In genomic region chr14:40906770-40907169, GRCm38 (mm10) we compare ENCODE assay signal across 21 mouse cellular contexts. TPM values are rescaled to one million over a fixed set of nuclear protein-coding genes. Genes with fewer than 3 reads are reported as not detected.
A peak's percentile ranks its signal among the peaks of the same experiment; 100 is the strongest.
DNase-seq lines count a peak whose midpoint lies in the region; ATAC-seq lines count a peak whose summit lies in the region.
"Had no signal": no experiment of that assay in that cellular context is flagged by ENCODE, and none has a peak within 500 bp of the region (broad histone marks: within the 10 kb centered on the region; RNA-seq: fewer than 3 reads in every experiment).

No protein-coding gene starts in this region.

- DNase-seq in adrenal gland, postnatal 14 days, result peak; percentile 49
- DNase-seq in adrenal gland, adult (ENCODE audit: inconsistent age in 2 of 2, low spot score in 1 of 2), result no peak
- no peak for DNase-seq in heart, postnatal 25 days (ENCODE audit: low spot score)
- no peak for DNase-seq in embryo, embryonic 10 days (ENCODE audit: low spot score)
- DNase-seq in gastrocnemius, adult 8-10 months (ENCODE audit: low spot score in 2 of 2), result no peak
- DNase-seq: adrenal gland, adult 2 months; cerebellum, adult 11 months; cerebellum, postnatal 14 days; right cerebral cortex, postnatal 25 days had no signal

- H3K9ac ChIP-seq in heart, embryonic 15.5 days, result no peak overlapping the region
- H3K9ac ChIP-seq in heart, embryonic 16.5 days (ENCODE audit: low read length), result 0 out of 2 replicates have a peak overlapping the region, but pooled peaks have one; percentile 26
- H3K9ac ChIP-seq: embryonic facial prominence, embryonic 15.5 days; hindbrain, embryonic 14.5 days; liver, embryonic 15.5 days; stomach, embryonic 15.5 days had no signal

- H3K4me3 ChIP-seq in heart, embryonic 15.5 days, result no peak overlapping the region
- no peak overlapping the region for H3K4me3 ChIP-seq in heart, embryonic 16.5 days (ENCODE audit: low read length)
- H3K4me3 ChIP-seq: embryonic facial prominence, embryonic 15.5 days; liver, embryonic 15.5 days; stomach, embryonic 15.5 days had no signal

- no peaks in the 10 kb centered on the region for H3K9me3 ChIP-seq in heart, embryonic 15.5 days (replicated peaks)
- no peaks in the 10 kb centered on the region for H3K9me3 ChIP-seq in heart, embryonic 16.5 days (replicated peaks; ENCODE audit: control insufficient read depth, low read length)
- H3K9me3 ChIP-seq: embryonic facial prominence, embryonic 15.5 days; liver, embryonic 15.5 days; stomach, embryonic 15.5 days had no signal

- H3K27me3 ChIP-seq in heart, embryonic 15.5 days, result no peaks in the 10 kb centered on the region
- H3K27me3 ChIP-seq in heart, embryonic 16.5 days (ENCODE audit: control insufficient read depth, insufficient read depth, low read length), result no peaks in the 10 kb centered on the region
- H3K27me3 ChIP-seq: embryonic facial prominence, embryonic 15.5 days; liver, embryonic 15.5 days; stomach, embryonic 15.5 days had no signal

- no peak overlapping the region for H3K4me2 ChIP-seq in heart, embryonic 15.5 days
- H3K4me2 ChIP-seq in heart, embryonic 16.5 days (ENCODE audit: low read depth, low read length), result peak overlapping the region; percentile 32
- H3K4me2 ChIP-seq: embryonic facial prominence, embryonic 15.5 days; hindbrain, embryonic 14.5 days; liver, embryonic 15.5 days; stomach, embryonic 15.5 days had no signal

- peak overlapping the region; percentile 61 for H3K27ac ChIP-seq in heart, embryonic 15.5 days
- H3K27ac ChIP-seq in heart, embryonic 16.5 days (ENCODE audit: low read length), result peak overlapping the region; percentile 64
- H3K27ac ChIP-seq: embryonic facial prominence, embryonic 15.5 days; hindbrain, embryonic 14.5 days; liver, embryonic 15.5 days; stomach, embryonic 15.5 days had no signal

- ATAC-seq in heart, embryonic 15.5 days (replicated peaks; ENCODE audit: insufficient number of reproducible peaks, insufficient read depth, low FRiP score, low read depth), result peak; percentile 82
- ATAC-seq in heart, embryonic 16.5 days (replicated peaks; ENCODE audit: extremely low read depth, insufficient read depth, low FRiP score), result peak; percentile 85
- ATAC-seq in megakaryocyte-erythroid progenitor cell, adult 5-6 weeks (replicated peaks; ENCODE audit: low FRiP score, low TSS enrichment, poor library complexity, severe bottlenecking), result peak; percentile 78
- ATAC-seq: forebrain, embryonic 16.5 days; intestine, postnatal 0 days; lung, postnatal 0 days; midbrain, embryonic 16.5 days had no signal

- 35% methylated on average over 9 of the region's 9 CpGs for WGBS in heart, embryonic 15.5 days
- 32% methylated on average over 9 of the region's 9 CpGs for WGBS in heart, embryonic 16.5 days

- intact Hi-C loops in heart, postnatal 25 days (cut with DNase I), result no loop called here

- peaks cover 17% of the 10 kb centered on the region for H3K4me1 ChIP-seq in heart, embryonic 15.5 days (replicated peaks)
- peaks cover 12% of the 10 kb centered on the region for H3K4me1 ChIP-seq in heart, embryonic 16.5 days (ENCODE audit: control insufficient read depth, insufficient read depth, low read length)
- H3K4me1 ChIP-seq: embryonic facial prominence, embryonic 15.5 days; stomach, embryonic 15.5 days had no signal

- peaks cover 33% of the 10 kb centered on the region; the same call in 1 of the 2 replicates for H3K36me3 ChIP-seq in heart, embryonic 15.5 days
- peaks cover 34% of the 10 kb centered on the region for H3K36me3 ChIP-seq in heart, embryonic 16.5 days (ENCODE audit: control insufficient read depth, insufficient read depth)

RNA-seq across cellular contexts. Expression of gene Sh2d4b, which starts 13.7 kb away (rescaled TPM):
- 1.4 and 3.0 TPM in 2 replicates for total RNA-seq in adrenal gland, postnatal 14 days (2021)
- 0.69 and 4.3 TPM in 2 replicates for polyA plus RNA-seq in heart, embryonic 15.5 days (2015; fragmentation: Nextera tagmentation; extraction: Ambion mirVana)
- total RNA-seq in heart, postnatal 25 days (2021), result under 1 TPM; 0.62 to 0.81 TPM
- polyA plus RNA-seq in heart, embryonic 16.5 days (2015; fragmentation: Nextera tagmentation; extraction: Ambion mirVana), result 2.5 and 4.3 TPM in 2 replicates
- not detected in 2 replicates for total RNA-seq in megakaryocyte-erythroid progenitor cell, adult 5-6 weeks (2014; fragmentation: Nextera tagmentation)
- 0.70 TPM in 1 of 2 replicates, not detected in the other for total RNA-seq in megakaryocyte-erythroid progenitor cell, adult 5-6 weeks (2017)
- total RNA-seq in gastrocnemius, adult 8-10 months (2022), result 1 to 10 TPM in 1 of 4 experiments, under 1 TPM in 3; 0.24 to 1.2 (median 0.31) TPM
- total RNA-seq: granulocyte monocyte progenitor cell, adult 5-6 weeks had no signal
- polyA plus RNA-seq: intestine, postnatal 0 days had no signal

RNA-seq across cellular contexts. Expression of gene Tspan14, which starts 59.8 kb away (rescaled TPM):
- 43.8 and 47.6 TPM in 2 replicates for total RNA-seq in adrenal gland, postnatal 14 days (2021)
- 32.7 and 50.9 TPM in 2 replicates for polyA plus RNA-seq in heart, embryonic 15.5 days (2015; fragmentation: Nextera tagmentation; extraction: Ambion mirVana)
- 10 to 100 TPM; 17.1 to 18.1 TPM for total RNA-seq in heart, postnatal 25 days (2021)
- polyA plus RNA-seq in heart, embryonic 16.5 days (2015; fragmentation: Nextera tagmentation; extraction: Ambion mirVana), result 44.4 and 46.1 TPM in 2 replicates
- 8.6 and 13.3 TPM in 2 replicates for total RNA-seq in megakaryocyte-erythroid progenitor cell, adult 5-6 weeks (2014; fragmentation: Nextera tagmentation)
- total RNA-seq in megakaryocyte-erythroid progenitor cell, adult 5-6 weeks (2017), result 9.3 and 12.9 TPM in 2 replicates
- total RNA-seq in gastrocnemius, adult 8-10 months (2022), result 10 to 100 TPM in 2 of 4 experiments, 1 to 10 TPM in 2; 8.9 to 11.6 (median 10.3) TPM
